Mouse (Mus musculus) megakaryocyte, embryonic 14.5 days (primary cell): ENCODE data around the gene R3hdm4.

Experiments
- FLI1 ChIP-seq: IDR thresholded peaks from 2 replicates; pipeline ENCODE4 v1.6.1; 2012; ENCODE audit warnings: low read length, inconsistent platforms, mixed read lengths
- GATA1 ChIP-seq: IDR thresholded peaks from 3 replicates; pipeline ENCODE4 v1.6.1; 2012; ENCODE audit warnings: mixed read lengths, low read length, inconsistent platforms, borderline replicate concordance

- TF ChIP-seq GATA1 (no peak), FLI1 (no peak)
These were observed 13.3 kb upstream of the R3hdm4 start for GRCm38 (mm10) chr10:79934272-79934721.
